Mouse (Mus musculus) E14TG2a.4 (cell line): Measurements from ENCODE around the gene Arhgap9.

Experiments used
- H3K27me3 ChIP-seq: 2 replicates; pipeline ENCODE4 v1.6.1; 2014; ENCODE audit warnings: low read length, control low read depth; ENCODE audit not compliant: insufficient read depth
- H3K36me3 ChIP-seq: 2 replicates; pipeline ENCODE4 v1.6.1; 2014; ENCODE audit warnings: low read length, control low read depth; ENCODE audit not compliant: insufficient read depth
- H3K4me1 ChIP-seq: replicated peaks from 2 replicates; pipeline ENCODE4 v1.6.1; 2014; ENCODE audit warnings: low read depth, low read length, control low read depth
- H3K4me3 ChIP-seq: replicated peaks from 2 replicates; pipeline ENCODE4 v1.5.1; 2014; ENCODE audit warnings: mild to moderate bottlenecking, low read length
- H3K9me3 ChIP-seq: 2 replicates; pipeline ENCODE4 v1.6.1; 2014; ENCODE audit warnings: low read length, control low read depth
- CTCF ChIP-seq: conservative IDR thresholded peaks from 2 replicates; pipeline ENCODE4 v1.5.1; 2014; ENCODE audit warnings: low read length
- NANOG ChIP-seq: IDR thresholded peaks from 2 replicates; pipeline ENCODE4 v1.6.1; 2014; ENCODE audit warnings: borderline replicate concordance, low read length, mixed read lengths
- POU5F1 ChIP-seq: IDR thresholded peaks from 2 replicates; pipeline ENCODE4 v1.6.1; 2014; ENCODE audit warnings: low read length, borderline replicate concordance

The Arhgap9 gene

DNA sequence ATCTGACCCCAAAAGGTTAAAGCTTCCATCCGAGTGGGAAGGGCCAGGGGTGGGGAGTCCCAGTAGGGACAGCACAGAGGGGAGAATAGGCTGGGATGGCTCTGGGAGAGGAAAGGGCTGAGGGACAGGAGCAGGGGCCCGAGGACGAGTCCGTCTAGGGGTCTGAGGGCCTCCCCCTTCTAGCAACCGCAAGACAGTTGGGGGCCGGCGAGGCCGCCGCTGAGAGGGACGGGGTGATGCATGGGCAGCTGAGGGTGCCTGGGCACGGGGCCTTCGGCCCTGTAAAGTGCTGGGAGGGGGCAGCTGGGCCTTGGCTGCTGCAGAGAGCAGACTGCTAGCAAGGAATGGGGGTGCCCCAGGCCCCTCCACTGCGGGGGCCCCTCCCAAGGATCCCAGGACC is 36.1 kb upstream of the Arhgap9 start:
- Histone ChIP-seq H3K36me3 (peaks cover 71% of the 10 kb centered on the region), H3K4me1 (peaks cover 88% of the 10 kb centered on the region), H3K4me3 (peak overlapping the region; percentile 35), H3K27me3 (no peaks in the 10 kb centered on the region), H3K9me3 (no peaks in the 10 kb centered on the region)
- TF ChIP-seq POU5F1 (no peak), NANOG (no peak), CTCF (no peak)

DNA sequence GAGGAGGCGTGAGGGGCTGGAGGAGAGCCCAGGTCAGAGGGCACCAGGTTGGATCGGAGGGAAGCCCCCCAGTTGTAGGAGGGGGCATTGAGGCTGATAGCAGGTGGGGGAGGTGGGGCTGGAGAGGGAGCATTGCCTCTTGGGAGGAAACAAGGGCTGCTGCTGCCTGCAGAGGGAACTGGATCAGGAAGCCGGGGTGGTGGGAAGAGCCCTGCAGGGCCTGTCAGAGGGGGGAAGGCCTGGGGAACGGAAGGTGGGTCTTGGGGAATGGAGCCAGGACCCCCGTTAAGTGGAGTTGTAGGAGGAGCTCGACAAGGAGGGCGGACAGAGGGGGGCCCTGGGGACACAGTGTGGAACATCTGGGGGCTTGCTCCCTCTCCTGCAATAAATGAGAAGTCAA is 35.6 kb upstream of the Arhgap9 start:
- peaks cover 66% of the 10 kb centered on the region for H3K36me3 ChIP-seq
- no peaks in the 10 kb centered on the region for H3K27me3 ChIP-seq
- no peak for TF ChIP-seq NANOG
- no peak for TF ChIP-seq POU5F1
- no peak for TF ChIP-seq CTCF
- H3K4me1 ChIP-seq = peaks cover 87% of the 10 kb centered on the region
- peak overlapping the region; percentile 86; the same call in 1 of the 2 replicates for H3K4me3 ChIP-seq
- H3K9me3 ChIP-seq = no peaks in the 10 kb centered on the region

DNA sequence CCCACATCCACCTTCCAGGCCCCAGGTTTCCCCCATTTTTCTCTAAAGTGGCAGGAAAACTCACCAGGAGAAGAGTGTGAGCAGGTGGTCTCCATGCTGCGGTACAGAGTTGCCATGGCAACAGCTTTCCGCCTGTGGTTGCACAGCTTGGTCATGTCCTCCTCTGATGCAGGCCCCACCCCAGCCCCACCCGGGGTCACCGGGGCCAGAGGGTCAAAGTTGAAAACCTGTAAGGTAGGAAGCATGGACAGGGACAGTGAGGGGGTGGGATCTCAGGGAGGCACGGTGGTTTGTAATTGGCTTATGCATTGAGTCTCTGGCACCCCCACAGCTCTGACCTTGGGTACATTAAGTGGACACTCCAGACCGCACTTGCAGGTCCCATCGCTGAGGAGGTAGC is 35.0 kb upstream of the Arhgap9 start:
- TF ChIP-seq NANOG (no peak), POU5F1 (no peak), CTCF (no peak)

DNA sequence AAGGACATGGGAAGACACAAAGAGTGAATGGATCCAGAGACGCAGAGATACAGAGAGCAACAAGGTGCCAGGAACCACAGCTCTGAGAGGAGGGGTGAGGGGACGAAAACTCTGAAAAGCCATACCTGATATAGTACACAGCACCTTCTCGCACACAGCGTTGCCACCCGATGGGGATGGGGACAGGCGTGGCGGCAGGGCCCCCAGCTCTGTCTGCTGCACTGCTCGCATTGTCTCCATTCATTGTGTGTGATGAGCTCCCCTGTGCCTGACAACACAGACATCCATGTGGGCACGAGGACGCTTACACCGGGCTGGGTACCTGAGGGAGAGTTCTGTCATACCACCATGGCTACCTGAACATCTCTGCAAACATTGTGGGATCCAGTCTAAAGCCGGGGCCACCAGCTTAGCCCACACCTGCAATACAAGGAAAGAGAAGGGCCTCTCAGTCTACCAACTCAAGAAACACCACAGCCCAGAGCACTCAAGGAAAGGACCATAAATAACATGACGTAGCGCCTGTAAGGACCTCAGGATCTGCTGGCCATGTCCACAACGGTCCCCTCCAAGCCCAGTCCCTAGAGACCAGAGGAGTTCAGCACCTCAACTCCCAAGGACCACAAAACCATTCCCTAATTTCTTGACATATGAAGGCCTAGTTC is 34.4 kb upstream of the Arhgap9 start:
- Histone ChIP-seq H3K4me3 (peak overlapping the region; percentile 86), H3K9me3 (no peaks in the 10 kb centered on the region), H3K36me3 (peaks cover 61% of the 10 kb centered on the region), H3K27me3 (no peaks in the 10 kb centered on the region), H3K4me1 (peaks cover 87% of the 10 kb centered on the region)
- TF ChIP-seq POU5F1 (no peak), NANOG (no peak), CTCF (no peak)

More for the DNA sequence above, 35.0 kb upstream of the Arhgap9 start:
- Histone ChIP-seq H3K36me3 (peaks cover 64% of the 10 kb centered on the region), H3K9me3 (no peaks in the 10 kb centered on the region), H3K27me3 (no peaks in the 10 kb centered on the region), H3K4me1 (peaks cover 87% of the 10 kb centered on the region), H3K4me3 (peak overlapping the region; percentile 86; the same call in 1 of the 2 replicates)

DNA sequence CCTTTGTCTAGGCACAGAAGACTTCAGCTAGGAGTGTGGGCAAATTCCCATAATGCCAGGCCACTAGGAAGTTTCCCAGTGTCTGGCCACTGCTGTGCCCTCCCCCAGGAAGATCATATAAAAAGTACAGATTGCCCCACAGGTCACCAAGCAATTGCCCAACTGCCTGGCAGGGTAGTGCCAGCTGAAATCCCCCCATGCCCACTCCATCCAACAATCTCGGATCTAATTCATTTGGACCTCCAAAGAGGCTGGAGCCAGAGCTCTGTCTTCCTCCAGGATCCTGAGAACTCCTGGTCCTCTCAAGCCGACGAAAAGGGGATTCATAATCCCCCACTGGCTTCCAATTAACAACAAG is 33.8 kb upstream of the Arhgap9 start:
- peaks cover 86% of the 10 kb centered on the region for H3K4me1 ChIP-seq
- TF ChIP-seq POU5F1 (no peak), NANOG (no peak), CTCF (no peak)
- H3K4me3 ChIP-seq = peak overlapping the region; percentile 86
- peaks cover 61% of the 10 kb centered on the region for H3K36me3 ChIP-seq
- H3K27me3 ChIP-seq = no peaks in the 10 kb centered on the region
- no peaks in the 10 kb centered on the region for H3K9me3 ChIP-seq

DNA sequence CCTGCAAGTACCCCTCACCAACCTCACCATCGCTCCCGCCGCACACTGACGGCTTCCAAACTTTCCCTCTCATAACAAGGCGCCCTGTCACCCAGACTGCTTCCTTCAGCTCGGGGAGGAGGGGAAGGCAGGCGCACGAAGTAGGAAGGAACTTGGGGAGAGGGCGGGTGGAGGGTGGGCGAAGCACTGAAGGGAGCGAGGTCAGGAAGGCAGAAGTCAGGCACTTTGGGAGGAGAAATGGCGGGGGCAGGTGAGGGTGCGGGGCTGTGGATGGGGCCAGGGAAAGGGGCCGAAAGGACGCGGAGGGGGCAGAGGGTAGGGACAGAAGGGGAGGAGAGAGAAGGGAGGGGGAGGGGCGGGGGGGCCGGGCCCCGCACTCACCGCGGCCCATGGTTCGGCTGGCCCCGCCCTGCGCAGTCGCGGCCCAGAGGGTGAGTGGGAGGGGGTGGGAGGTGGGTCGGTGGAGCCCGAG is 33.4 kb upstream of the Arhgap9 start:
- Histone ChIP-seq H3K27me3 (no peaks in the 10 kb centered on the region), H3K4me1 (peaks cover 86% of the 10 kb centered on the region), H3K4me3 (peak overlapping the region; percentile 86), H3K9me3 (no peaks in the 10 kb centered on the region), H3K36me3 (peaks cover 61% of the 10 kb centered on the region)
- TF ChIP-seq NANOG (no peak), CTCF (no peak), POU5F1 (no peak)

DNA sequence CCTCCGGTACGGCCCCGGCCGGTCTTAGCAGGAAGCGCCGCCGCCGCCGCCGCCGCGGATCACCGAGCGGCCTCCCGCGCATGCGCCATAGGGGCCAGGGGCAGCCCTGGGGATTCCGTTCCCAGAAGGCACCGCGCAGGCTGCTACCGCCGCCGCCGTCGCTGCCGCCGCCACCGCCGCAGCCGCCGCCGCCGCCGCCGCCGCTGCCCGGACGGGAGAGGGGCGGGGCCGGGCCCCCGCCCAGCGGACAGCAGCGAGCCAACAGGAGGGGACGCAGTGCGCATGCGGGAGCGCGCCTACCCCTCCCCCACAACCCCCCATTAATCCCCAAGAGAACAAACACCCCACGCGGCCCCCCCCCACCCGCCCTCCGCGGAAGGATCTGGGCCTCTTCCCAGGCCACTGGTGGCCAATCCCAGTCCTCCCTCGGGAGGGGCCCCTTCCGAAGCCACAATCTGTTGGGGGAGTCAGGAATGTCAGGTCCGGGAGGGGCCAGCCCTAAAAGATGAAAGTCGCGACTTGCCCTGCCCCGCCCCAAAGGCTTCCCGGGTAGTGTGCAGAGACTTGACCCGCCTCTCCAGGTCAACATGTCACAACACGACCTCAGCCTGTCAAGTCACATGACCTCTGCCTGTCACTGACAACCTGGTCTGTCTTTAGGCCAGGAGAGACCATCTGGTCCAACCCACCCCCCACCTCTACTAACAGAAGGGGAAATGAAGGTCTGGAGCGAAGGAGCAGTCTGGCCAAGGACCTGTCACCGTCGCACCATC is 32.8 kb upstream of the Arhgap9 start, which contains the start of gene Mbd6:
TSS of gene Mbd6 (minus strand) at position 219 of the 773 bp plus-strand sequence.
- Histone ChIP-seq H3K4me1 (peaks cover 81% of the 10 kb centered on the region), H3K27me3 (no peaks in the 10 kb centered on the region), H3K36me3 (peaks cover 61% of the 10 kb centered on the region), H3K4me3 (peak within 1 kb of the TSS; percentile 86), H3K9me3 (no peaks in the 10 kb centered on the region)
- TF ChIP-seq CTCF (no peak), NANOG (no peak), POU5F1 (no peak)

DNA sequence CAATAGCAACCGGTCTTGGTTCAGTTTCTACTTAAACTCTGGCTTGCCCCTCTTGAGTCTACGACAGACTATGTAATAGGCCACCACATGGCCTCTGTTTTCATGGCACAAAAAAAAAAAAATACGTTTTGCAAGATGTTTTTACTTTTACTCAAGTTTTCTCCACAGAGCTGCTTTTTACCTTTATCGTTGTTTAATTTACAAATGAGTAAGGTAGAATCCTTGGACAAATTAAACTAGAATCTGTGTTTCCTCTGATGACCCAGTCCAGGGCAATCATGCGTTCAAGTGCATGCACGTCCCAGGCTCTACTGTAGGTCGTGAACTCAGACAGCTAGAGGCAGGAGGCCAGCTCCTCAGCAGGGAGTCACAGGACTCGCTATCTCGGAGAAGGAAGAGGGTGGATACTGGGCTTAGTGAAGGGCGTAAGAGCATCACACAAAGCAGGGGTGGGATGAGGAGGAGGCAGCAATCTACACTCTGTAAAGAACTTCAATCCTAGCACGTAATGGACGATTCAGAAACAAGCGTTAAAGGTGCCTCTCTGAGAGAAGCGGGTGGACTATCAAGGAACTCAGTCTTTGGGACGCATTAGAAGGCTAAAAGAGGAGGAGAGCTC is 32.1 kb upstream of the Arhgap9 start:
- Histone ChIP-seq H3K36me3 (peaks cover 61% of the 10 kb centered on the region), H3K27me3 (no peaks in the 10 kb centered on the region), H3K4me1 (peaks cover 74% of the 10 kb centered on the region), H3K4me3 (peak overlapping the region; percentile 86), H3K9me3 (no peaks in the 10 kb centered on the region)
- no peak for TF ChIP-seq CTCF
- no peak for TF ChIP-seq NANOG
- no peak for TF ChIP-seq POU5F1
